Mouse (Mus musculus) spleen, postnatal 10 days (tissue): ENCODE results near the gene Crabp2.

Experiments
- DNase-seq, 2 experiments: peaks; one replicate each; pipeline ENCODE4 v3.0.0; 2021 to 2022; ENCODE audit warnings: low spot score in 2 of 2

Crabp2 gene

GRCm38 (mm10) chr3:87984094-87984493 is 35.6 kb downstream of the Crabp2 start:
- DNase-seq, result no peak

DNA sequence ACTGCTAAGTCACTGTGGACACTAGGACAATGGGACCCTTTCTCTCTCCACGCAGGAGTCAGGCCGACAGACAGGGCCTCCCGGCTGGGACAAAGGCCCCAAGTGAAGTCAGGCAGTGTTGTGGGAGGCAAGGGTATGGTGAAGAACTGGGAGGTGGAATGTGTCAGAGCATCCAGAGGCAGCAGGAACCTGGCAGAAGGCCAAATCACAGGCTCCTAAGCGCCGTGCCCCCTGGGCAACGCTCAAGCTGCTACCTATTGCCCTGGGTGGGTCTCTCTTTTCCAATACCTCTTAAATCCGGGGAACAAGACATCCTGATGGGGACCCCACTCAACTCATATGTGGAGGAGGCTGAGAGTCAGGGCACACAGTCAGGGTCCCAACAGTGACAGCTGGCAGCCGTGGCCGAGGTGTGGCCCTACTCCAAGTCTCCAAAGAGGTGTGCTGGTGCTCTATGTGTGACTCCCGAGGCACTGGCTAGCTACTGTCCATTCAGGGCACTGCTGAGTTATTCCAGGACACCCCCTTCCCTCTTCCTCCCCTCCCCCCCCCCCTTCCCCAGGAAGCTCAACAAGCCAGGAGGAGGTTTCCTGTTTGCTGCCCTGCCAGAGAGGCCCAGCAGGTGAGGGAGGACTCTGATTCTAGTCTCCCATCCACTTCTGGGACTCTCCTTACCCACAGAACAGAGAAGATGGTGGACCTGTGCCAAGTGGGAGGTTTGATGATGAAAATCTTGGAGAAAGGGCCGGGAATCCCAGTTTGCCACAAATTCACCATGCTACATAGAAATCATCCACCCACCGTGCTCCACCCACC is 37.2 kb downstream of the Crabp2 start:
- no peak for DNase-seq

DNA sequence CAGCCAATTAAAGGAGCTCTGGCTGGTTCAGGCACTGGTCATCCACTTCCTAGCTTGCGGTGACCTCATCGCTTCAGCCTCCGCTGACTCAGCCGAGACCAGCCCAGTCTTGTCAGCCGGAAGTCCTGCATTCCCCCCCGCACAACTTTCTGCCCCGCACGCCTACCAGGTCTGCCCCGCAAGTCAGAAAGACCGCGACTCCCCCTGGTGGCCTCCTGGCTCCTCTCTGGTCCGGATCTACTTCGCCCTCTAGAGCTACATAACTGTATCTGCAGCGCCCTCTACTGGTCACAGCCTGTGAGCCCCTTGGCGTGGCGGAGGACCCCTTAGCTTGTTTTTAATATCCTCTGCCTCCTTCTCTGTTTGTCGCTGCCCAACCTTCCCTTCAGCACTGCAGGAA is 38.4 kb downstream of the Crabp2 start:
- DNase-seq, result peak; percentile 76 to 95

- no peak for DNase-seq
Measured at GRCm38 (mm10) chr3:87987633-87988032, 39.2 kb downstream of the Crabp2 start.

GRCm38 (mm10) chr3:87988068-87988467 is 39.6 kb downstream of the Crabp2 start:
- no peak for DNase-seq

DNA sequence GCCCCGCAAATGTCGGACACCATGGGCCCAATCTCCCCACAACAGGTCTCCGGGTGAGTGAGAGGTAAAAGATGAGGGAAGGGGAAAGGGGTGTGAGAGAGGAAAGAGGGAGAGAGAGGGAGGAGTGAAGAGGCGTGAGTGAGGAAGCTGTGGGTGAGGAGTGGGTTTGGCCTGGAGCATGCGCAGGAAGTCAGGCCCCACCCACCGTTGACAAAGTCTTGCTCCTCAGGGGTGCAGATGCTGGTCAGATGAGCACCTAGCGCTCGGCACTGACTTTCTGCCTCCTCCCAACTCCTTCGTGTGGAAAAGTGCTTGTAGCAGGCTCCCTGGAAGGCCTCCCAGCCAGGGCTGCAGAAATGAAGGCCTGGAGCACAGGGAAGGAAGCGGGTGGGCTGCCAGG is 41.5 kb downstream of the Crabp2 start:
- DNase-seq, result no peak

DNA sequence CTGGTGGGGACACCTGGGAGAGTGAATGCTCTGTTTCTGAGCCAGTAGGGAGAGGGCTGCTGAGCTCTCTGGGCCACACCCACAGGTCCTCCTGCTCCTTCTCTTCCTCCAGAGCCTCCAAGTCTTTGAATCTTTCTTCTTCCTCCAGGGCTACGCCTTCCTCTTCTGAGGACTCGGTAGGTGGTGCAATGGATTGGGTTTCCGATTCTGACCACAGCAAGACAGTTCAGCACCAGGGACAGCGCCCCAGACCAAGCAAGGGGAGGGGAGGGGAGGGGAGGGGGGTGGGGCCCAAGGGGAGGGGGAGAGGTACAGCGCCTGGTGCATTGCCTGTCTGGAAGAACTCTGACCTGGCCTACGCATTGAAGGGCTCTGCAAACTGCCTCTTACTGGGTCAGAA is 45.0 kb downstream of the Crabp2 start:
- peak in 1 of 2 experiments; percentile 70 for DNase-seq

DNA sequence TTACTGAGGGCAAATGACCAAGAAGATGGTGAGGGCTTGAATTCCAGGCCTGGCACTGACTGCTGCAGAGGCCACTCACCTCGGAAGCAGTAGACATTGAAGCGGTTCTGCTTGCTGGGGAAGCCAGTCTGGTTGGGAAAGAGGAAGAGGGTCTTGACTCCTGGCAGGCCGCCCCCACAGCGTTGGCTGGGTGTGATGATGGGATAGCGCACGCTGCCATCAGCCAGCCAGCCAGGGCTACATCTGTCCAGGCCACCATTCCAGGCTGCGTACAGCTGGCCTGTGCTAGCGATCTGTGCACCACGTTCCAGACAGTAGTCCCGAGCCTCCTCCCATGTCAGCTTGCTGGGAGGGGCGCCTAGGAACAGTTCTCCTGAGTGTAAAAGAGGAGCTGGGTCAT is 46.9 kb downstream of the Crabp2 start:
- no peak for DNase-seq

- DNase-seq, result no peak
Measured at GRCm38 (mm10) chr3:87996401-87996800, 47.9 kb downstream of the Crabp2 start.

DNA sequence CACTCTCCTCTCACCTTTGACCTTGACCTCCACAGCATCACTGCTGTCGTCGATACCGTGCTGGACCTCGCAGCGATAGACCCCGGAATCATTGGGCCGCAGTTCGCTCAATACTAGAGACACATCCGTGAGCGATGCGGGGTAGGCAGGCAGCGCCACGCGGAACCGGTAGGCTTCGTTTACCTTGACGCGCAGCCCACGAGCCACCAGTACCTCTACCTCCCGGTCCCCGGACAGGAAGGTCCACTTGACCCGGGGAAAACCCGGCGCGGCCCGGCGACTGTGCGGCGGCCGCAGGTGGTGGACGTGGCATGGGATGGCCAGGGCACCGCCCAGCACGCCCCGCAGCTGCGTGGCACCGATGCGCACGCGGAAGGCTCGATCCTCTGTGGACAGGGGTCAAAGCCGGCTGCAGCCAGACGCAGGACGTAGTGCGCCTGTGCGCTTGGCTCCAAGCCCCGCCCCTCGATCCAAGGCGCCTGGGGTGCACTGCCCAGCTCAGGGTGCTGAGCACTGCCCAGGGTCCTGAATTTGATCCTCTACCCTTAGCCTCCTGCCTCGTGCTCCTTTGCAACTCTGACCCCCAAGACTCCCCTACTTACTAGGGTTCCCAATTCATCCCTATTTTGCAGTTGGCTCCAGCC is 48.6 kb downstream of the Crabp2 start:
- no peak for DNase-seq

DNA sequence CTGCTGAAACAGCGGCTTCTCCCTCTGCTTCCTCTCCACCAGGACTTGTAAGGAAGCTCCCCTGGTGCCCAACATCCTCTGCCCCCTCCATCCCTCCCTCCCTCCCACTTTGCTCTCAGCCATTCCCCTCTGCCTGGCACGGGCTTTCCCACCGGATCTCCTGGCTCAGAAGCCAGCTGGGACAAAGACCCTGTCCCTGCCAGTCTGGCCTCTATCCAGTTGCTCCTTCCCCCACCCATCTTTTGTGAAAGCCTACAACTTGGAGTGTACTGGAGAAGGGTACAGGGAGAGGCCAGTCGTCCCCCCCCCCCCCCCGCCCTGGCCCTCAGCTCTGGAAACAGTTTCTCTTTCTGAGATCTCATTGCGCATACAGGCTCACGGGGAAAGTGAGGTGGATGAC is 50.3 kb downstream of the Crabp2 start:
- DNase-seq, result no peak

DNA sequence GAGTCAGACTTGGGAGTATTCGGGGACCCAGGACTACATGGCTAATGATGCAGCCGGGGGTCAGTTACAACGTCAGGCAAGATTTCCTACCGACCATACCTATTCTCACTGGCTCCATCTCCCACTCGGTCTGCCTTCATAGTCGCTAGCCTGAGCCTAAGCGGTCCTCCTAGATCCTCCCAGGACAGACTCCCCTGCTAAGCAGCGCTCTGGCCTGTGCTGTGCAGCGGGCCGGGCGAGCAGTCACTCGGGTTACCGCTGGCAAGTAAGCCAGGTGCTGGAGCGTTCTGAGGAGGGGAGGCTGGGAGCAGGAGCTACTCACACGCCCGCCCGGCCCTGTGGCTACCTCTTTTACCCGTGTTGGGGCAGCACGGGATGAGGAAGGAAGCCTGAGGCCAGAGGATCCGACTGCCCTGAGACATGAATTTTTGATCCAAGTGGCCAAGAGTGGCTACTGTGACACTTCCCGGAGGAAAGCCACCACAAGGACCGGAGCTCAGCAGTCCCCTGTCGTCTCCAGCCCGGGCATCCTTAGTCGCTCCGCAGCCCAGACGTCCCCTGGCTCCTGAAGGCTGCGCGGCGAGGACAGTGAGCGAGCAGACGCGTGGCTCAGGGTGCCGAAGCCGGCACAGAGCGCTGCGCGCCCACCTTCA is 50.9 kb downstream of the Crabp2 start:
- no peak for DNase-seq

DNA sequence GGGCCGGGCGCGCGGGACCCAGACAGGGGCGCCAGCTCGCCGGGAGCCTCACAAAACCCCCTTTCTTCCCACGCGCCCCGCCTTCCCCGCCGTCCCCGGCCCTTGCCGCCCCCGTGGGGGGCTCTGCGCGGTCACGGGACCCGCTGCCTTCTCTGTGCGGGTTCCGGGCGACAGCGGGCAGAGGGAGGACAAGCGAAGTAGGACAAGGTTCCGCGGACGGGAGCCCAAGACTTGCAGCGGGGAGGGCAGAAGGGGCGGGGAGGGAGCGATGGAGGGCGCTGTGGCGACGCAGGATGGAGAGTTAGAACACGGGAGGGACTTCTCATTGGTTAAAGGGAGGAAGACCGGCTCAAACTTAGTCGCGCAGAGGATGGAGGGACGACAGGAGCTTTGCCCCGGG is 51.7 kb downstream of the Crabp2 start, which contains the start of gene Bcan:
Bcan (minus strand) TSS at position 50 of the 400 bp plus-strand sequence.
- DNase-seq, result no peak

- DNase-seq, result no peak
Measured at GRCm38 (mm10) chr3:88000816-88001595, 52.5 kb downstream of the Crabp2 start.

- no peak for DNase-seq
Measured at GRCm38 (mm10) chr3:88002291-88002976, 54.0 kb downstream of the Crabp2 start.
